ENCODE assay signal across 25 mouse cellular contexts in genomic region chr7:65895262-65895661, GRCm38 (mm10). TPM values are rescaled to one million over a fixed set of nuclear protein-coding genes. Genes with fewer than 3 reads are reported as not detected.
"Had no signal": no experiment of that assay in that cellular context is flagged by ENCODE, and none has a peak within 500 bp of the region (broad histone marks: within the 10 kb centered on the region; RNA-seq: fewer than 3 reads in every experiment).

No protein-coding gene starts in this region.

- H3K36me3 ChIP-seq: limb, embryonic 10.5 days; limb, embryonic 13.5 days; liver, embryonic 12.5 days; liver, embryonic 15.5 days; lung, embryonic 15.5 days; midbrain, embryonic 10.5 days; neural tube, embryonic 13.5 days had no signal

- H3K4me2 ChIP-seq: limb, embryonic 13.5 days; liver, embryonic 12.5 days; liver, embryonic 15.5 days; lung, embryonic 15.5 days; neural tube, embryonic 13.5 days had no signal

- H3K9ac ChIP-seq: limb, embryonic 13.5 days; liver, embryonic 12.5 days; liver, embryonic 15.5 days; lung, embryonic 15.5 days; neural tube, embryonic 13.5 days had no signal

- H3K27ac ChIP-seq: kidney, postnatal 0 days; limb, embryonic 10.5 days; limb, embryonic 13.5 days; liver, embryonic 12.5 days; liver, embryonic 15.5 days; lung, embryonic 15.5 days; midbrain, embryonic 10.5 days; neural tube, embryonic 13.5 days had no signal

- H3K4me1 ChIP-seq: liver, embryonic 12.5 days; liver, embryonic 15.5 days; lung, embryonic 15.5 days; megakaryocyte, embryonic 14.5 days; neural tube, embryonic 13.5 days had no signal

- H3K4me3 ChIP-seq: limb, embryonic 10.5 days; limb, embryonic 13.5 days; liver, embryonic 12.5 days; liver, embryonic 15.5 days; lung, embryonic 15.5 days; megakaryocyte, embryonic 14.5 days; midbrain, embryonic 10.5 days; myocyte; neural tube, embryonic 13.5 days had no signal

- DNase-seq: kidney, adult 2 months; layer of hippocampus, postnatal 36 days; liver; lung, adult 18-20 months; lung, postnatal 10 days; lung, postnatal 36 days; midbrain, embryonic 14.5 days; right cerebral cortex, adult 18-20 months; right cerebral cortex, postnatal 14 days; right cerebral cortex, postnatal 4 days; spleen, adult 18-20 months; thymus, adult 2 months; thymus, postnatal 14 days had no signal

- H3K9me3 ChIP-seq: limb, embryonic 10.5 days; limb, embryonic 13.5 days; liver, embryonic 12.5 days; liver, embryonic 15.5 days; lung, embryonic 15.5 days; midbrain, embryonic 10.5 days; neural tube, embryonic 13.5 days had no signal

- ATAC-seq: intestine, postnatal 0 days; liver, embryonic 12.5 days had no signal

- H3K27me3 ChIP-seq: lung, embryonic 15.5 days; neural tube, embryonic 13.5 days had no signal

RNA-seq across cellular contexts. Expression of gene Pcsk6, which starts 33.7 kb away (rescaled TPM):
- total RNA-seq: neutrophil, adult 5-6 weeks had no signal
